Mouse (Mus musculus) bone marrow macrophage, adult 2 months (primary cell): ENCODE measurements around the gene Gng2.

Experiments
- CTCF ChIP-seq: IDR thresholded peaks from 2 replicates; pipeline ENCODE4 v1.5.1; 2012; ENCODE audit warnings: low read depth, mild to moderate bottlenecking, low read length, moderate library complexity
- POLR2A ChIP-seq: IDR thresholded peaks from 2 replicates; pipeline ENCODE4 v1.6.1; 2012; ENCODE audit warnings: mild to moderate bottlenecking, low read depth, low read length, borderline replicate concordance

DNA sequence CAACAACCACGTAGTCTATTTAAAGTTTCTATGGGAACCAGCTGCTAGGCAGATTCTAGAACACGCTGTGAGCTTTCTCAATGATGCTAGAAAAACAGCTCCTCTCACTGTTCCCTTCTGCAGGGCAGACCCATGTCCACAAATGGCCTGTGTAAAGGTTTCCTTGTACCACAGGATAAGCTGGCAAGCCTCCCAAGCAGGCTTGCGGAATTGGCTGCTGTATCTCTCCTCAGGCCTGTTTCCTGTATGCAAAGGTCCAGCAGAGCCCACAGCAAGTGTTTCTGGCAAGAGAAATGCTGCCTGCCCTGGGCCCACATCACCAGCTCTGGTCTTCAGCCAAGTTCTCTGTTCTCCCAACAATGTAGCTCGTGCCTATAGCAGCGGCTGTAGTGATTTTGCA, 71.8 kb downstream of the Gng2 start:
- TF ChIP-seq POLR2A (no peak), CTCF (no peak)
